Mouse (Mus musculus) midbrain, embryonic 11.5 days (tissue): ENCODE data around the gene Ube4b. TPM values are rescaled to one million over a fixed set of nuclear protein-coding genes. Genes with fewer than 3 reads are reported as not detected.
"Not testable (repeated sequence)": the region's sequence is repeated elsewhere in the genome, so short reads cannot be mapped to it uniquely, and the experiment has no call there.

Experiments used
- ATAC-seq: fragments of 200-750 bp; cut with Nextera tagmentation; 2 replicates; pipeline ENCODE4 v1.8.0; 2017; ENCODE audit warnings: moderate TSS enrichment, moderate library complexity; ENCODE audit not compliant: low FRiP score
- DNase-seq: peaks from one replicate; pipeline ENCODE4 v3.0.0; 2015; ENCODE audit warnings: low spot score; ENCODE audit errors: missing footprints
- H3K27ac ChIP-seq: fragments of 300-500 bp; sonication (generic); 2 replicates; pipeline ENCODE4 v1.5.1; 2014; ENCODE audit warnings: low read depth, low read length
- H3K27me3 ChIP-seq: fragments of 300-500 bp; sonication (generic); 2 replicates; pipeline ENCODE4 v1.6.1; 2014; ENCODE audit warnings: mild to moderate bottlenecking, low read length, moderate library complexity, mixed read lengths; ENCODE audit not compliant: control insufficient read depth, insufficient read depth
- H3K36me3 ChIP-seq: fragments of 300-500 bp; sonication (generic); 2 replicates; pipeline ENCODE4 v1.6.1; 2014; ENCODE audit warnings: mild to moderate bottlenecking, low read length, moderate library complexity, mixed read lengths; ENCODE audit not compliant: control insufficient read depth, insufficient read depth
- H3K4me1 ChIP-seq: fragments of 300-500 bp; sonication (generic); 2 replicates; pipeline ENCODE4 v1.6.1; 2014; ENCODE audit warnings: low read length; ENCODE audit not compliant: control insufficient read depth, insufficient read depth
- H3K4me2 ChIP-seq: fragments of 300-500 bp; sonication (generic); 2 replicates; pipeline ENCODE4 v1.6.1; 2014; ENCODE audit warnings: mild to moderate bottlenecking, moderate library complexity
- H3K4me3 ChIP-seq: fragments of 300-500 bp; sonication (generic); 2 replicates; pipeline ENCODE4 v1.5.1; 2014; ENCODE audit warnings: low read depth, low read length
- H3K9ac ChIP-seq: fragments of 300-500 bp; sonication (generic); 2 replicates; pipeline ENCODE4 v1.6.1; 2014; ENCODE audit warnings: low read length
- H3K9me3 ChIP-seq: fragments of 300-500 bp; sonication (generic); 2 replicates; pipeline ENCODE4 v1.6.1; 2016; ENCODE audit warnings: low read length; ENCODE audit not compliant: control insufficient read depth
- WGBS: fragments of 180-500 bp; shearing (Covaris S2); extraction: QIAGEN DNeasy Blood & Tissue Kit; methylation state at CpG from one replicate; pipeline ENCODE4 v1.1.7; 2014; 5-methylcytosine and 5-hydroxymethylcytosine counted together
- polyA plus RNA-seq: library from polyadenylated mRNA; unstranded; fragments of >200 nt; fragmentation: Nextera tagmentation; extraction: Ambion mirVana; gene quantifications from 2 replicates; pipeline ENCODE4 v1.2.1, GENCODE M21; 2014

Gene Ube4b
- polyA plus RNA-seq, 1 experiment from 2014 or later: 53.3 TPM

DNA sequence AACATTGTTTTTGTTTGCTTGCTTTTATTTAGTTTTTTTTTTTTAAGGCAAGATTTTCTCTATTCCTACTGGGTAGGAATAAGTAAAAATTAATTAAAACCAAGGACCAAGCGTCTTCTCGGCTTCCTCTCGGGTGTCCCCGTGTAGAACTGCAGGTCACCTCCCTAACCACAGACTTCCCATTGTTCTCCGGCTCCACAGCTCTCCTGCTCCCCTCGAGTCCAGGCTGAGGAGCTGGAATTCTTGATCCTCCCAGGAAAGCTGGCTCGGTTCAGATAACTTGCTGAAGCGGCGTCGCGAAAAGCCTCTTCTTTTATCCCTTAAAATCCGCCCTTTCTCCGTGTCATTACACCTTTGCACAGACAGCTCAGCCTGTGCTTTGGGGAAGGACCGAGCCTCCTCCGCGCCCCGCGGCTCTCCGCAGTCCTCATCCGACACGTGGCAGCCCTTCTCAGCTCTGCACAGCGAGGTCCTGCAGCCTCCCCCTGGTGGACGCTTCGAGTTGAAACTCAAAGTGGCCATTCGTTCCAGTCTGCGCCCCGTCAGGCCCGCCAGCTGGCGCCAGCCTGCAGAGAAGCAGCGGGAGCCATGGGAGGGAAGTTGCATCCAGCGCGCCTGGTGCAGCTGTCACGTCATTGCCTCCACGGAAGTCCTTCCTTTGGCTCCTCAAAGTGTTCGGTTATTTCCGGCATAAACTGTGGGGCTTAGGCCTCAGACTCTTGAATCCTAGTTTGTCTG, 18.6 kb upstream of the Ube4b start:
- no peaks in the 10 kb centered on the region for H3K27me3 ChIP-seq
- H3K4me1 ChIP-seq: peaks cover 16% of the 10 kb centered on the region
- H3K9me3 ChIP-seq: no peaks in the 10 kb centered on the region
- ATAC-seq (peak; percentile 98), DNase-seq (peak; percentile 98)
- H3K36me3 ChIP-seq: no peaks in the 10 kb centered on the region
- WGBS: under 1% methylated on average over 36 of the region's 36 CpGs
- H3K27ac ChIP-seq: peak overlapping the region; percentile 75
- peak overlapping the region; percentile 17; the same call in 1 of the 2 replicates for H3K4me3 ChIP-seq
- H3K9ac ChIP-seq: peak overlapping the region; percentile 64
- peak overlapping the region; percentile 46 for H3K4me2 ChIP-seq

- H3K9ac ChIP-seq: peak overlapping the region; percentile 64
These were observed 17.9 kb upstream of the Ube4b start for GRCm38 (mm10) chr4:149444465-149444864.

GRCm38 (mm10) chr4:149442436-149442835, 15.9 kb upstream of the Ube4b start:
- H3K27me3 ChIP-seq: no peaks in the 10 kb centered on the region
- peaks cover 16% of the 10 kb centered on the region for H3K4me1 ChIP-seq
- H3K4me2 ChIP-seq: no peak overlapping the region
- no peak overlapping the region for H3K27ac ChIP-seq
- no peaks in the 10 kb centered on the region for H3K36me3 ChIP-seq
- H3K9me3 ChIP-seq: no peaks in the 10 kb centered on the region
- H3K4me3 ChIP-seq: no peak overlapping the region
- DNase-seq (peak; percentile 33), ATAC-seq (no peak)
- 70% methylated on average over 3 of the region's 3 CpGs for WGBS
- no peak overlapping the region for H3K9ac ChIP-seq

More at GRCm38 (mm10) chr4:149444465-149444864, 17.9 kb upstream of the Ube4b start:
- WGBS: 58% methylated on average over 1 of the region's 1 CpGs
- H3K27me3 ChIP-seq: no peaks in the 10 kb centered on the region
- peak overlapping the region; percentile 46; the same call in 1 of the 2 replicates for H3K4me2 ChIP-seq
- no peaks in the 10 kb centered on the region for H3K36me3 ChIP-seq
- H3K9me3 ChIP-seq: no peaks in the 10 kb centered on the region
- no peak for ATAC-seq
- no peak overlapping the region for H3K4me3 ChIP-seq
- H3K4me1 ChIP-seq: peaks cover 16% of the 10 kb centered on the region
- DNase-seq: peak; percentile 89
- H3K27ac ChIP-seq: peak overlapping the region; percentile 75

- H3K4me2 ChIP-seq: no peak overlapping the region
- H3K9me3 ChIP-seq: no peaks in the 10 kb centered on the region
- H3K4me3 ChIP-seq: no peak overlapping the region
- no peak overlapping the region for H3K27ac ChIP-seq
- DNase-seq: peak; percentile 78
- H3K4me1 ChIP-seq: peaks cover 9% of the 10 kb centered on the region; the same call in 1 of the 2 replicates
- WGBS: 86% methylated on average over 8 of the region's 8 CpGs
- no peak overlapping the region for H3K9ac ChIP-seq
- ATAC-seq: no peak
- no peaks in the 10 kb centered on the region for H3K36me3 ChIP-seq
- no peaks in the 10 kb centered on the region for H3K27me3 ChIP-seq
These were observed 14.0 kb upstream of the Ube4b start for GRCm38 (mm10) chr4:149440576-149440975.

DNA sequence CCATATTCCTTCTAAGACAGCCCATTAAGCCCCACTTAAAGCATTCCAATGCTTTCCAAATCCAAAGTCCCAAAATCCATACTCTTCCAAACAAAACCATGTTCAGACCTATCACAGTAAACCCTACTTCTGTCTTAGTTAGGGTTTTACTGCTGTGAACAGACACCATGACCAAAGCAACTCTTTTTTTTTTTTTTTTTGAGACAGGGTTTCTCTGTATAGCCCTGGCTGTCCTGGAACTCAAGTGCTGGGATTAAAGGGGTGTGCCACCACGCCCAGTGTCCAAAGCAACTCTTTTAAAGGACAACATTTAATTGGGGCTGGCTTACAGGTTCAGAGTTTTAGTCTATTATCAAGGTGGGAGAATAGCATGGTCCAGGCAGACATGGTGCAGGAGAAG, 5.3 kb upstream of the Ube4b start:
- ATAC-seq, H3K36me3 ChIP-seq, H3K9me3 ChIP-seq, H3K4me3 ChIP-seq, H3K4me1 ChIP-seq, H3K4me2 ChIP-seq, H3K27me3 ChIP-seq, H3K9ac ChIP-seq, DNase-seq, H3K27ac ChIP-seq: not testable (repeated sequence)
- WGBS: 88% methylated on average over 1 of the region's 1 CpGs

DNA sequence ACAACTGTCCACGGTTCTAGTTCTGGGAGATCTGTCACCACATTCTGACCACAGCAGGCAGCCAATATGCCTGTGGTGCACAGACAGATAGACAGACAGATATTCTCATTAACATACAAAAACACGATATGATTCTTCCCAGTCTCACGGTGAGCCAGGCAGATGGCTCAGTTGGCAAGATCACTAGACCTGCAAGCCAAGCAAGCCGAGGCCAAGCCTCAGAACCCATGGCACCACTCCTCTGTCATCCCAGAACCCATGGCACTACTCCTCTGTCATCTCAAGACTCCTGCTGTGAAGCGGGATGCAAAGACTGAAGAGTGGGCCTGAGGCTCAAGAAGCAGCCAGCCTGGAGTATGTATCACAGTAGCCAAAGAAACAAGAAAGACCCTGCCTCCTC, 3.0 kb upstream of the Ube4b start:
- H3K9me3 ChIP-seq: no peaks in the 10 kb centered on the region
- H3K4me2 ChIP-seq: no peak overlapping the region
- no peak overlapping the region for H3K9ac ChIP-seq
- 84% methylated on average over 5 of the region's 5 CpGs for WGBS
- no peak overlapping the region for H3K4me3 ChIP-seq
- no peaks in the 10 kb centered on the region for H3K27me3 ChIP-seq
- ATAC-seq (no peak), DNase-seq (no peak)
- no peaks in the 10 kb centered on the region for H3K36me3 ChIP-seq
- H3K4me1 ChIP-seq: 0 out of 2 replicates have a peak, but pooled peaks cover 2% of the 10 kb centered on the region
- H3K27ac ChIP-seq: no peak overlapping the region

- DNase-seq: peak; percentile 97
- H3K9ac ChIP-seq: peak overlapping the region; percentile 95
- WGBS: under 1% methylated on average over 35 of the region's 35 CpGs
- no peaks in the 10 kb centered on the region for H3K27me3 ChIP-seq
- H3K27ac ChIP-seq: peak overlapping the region; percentile 98
- no peaks in the 10 kb centered on the region for H3K36me3 ChIP-seq
- H3K4me3 ChIP-seq: peak overlapping the region; percentile 87
- H3K4me2 ChIP-seq: peak overlapping the region; percentile 85
- no peaks in the 10 kb centered on the region for H3K9me3 ChIP-seq
- ATAC-seq: peak; percentile 76
- peaks cover 5% of the 10 kb centered on the region; the same call in 1 of the 2 replicates for H3K4me1 ChIP-seq
These were observed 702 bp downstream of the Ube4b start for GRCm38 (mm10) chr4:149425801-149426292.

DNA sequence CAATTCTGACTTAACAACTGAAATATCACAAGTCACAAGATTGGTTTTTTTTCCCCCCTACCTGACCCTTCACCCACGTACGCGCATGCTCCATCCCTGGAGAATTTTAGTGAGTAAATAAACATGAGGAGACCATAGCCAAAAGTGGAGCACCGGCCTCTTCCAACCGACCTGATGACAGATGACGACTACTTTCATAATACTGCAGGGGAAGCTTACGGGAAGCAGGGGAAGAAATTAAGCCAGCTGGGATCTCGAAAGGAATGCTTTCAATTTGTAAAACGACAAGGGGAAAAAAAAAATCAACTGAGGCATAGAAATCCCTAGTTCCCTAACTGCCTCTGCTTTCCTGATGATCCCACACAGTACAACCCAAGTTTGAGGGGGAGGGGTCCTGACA, 1.8 kb downstream of the Ube4b start:
- Histone ChIP-seq H3K4me1 (peaks cover 5% of the 10 kb centered on the region; the same call in 1 of the 2 replicates), H3K9ac (peak overlapping the region; percentile 95), H3K4me2 (peak overlapping the region; percentile 85), H3K27ac (no peak overlapping the region), H3K36me3 (no peaks in the 10 kb centered on the region), H3K27me3 (no peaks in the 10 kb centered on the region), H3K9me3 (no peaks in the 10 kb centered on the region), H3K4me3 (peak overlapping the region; percentile 87)
- ATAC-seq (no peak), DNase-seq (no peak)
- 2% methylated on average over 9 of the region's 9 CpGs for WGBS

DNA sequence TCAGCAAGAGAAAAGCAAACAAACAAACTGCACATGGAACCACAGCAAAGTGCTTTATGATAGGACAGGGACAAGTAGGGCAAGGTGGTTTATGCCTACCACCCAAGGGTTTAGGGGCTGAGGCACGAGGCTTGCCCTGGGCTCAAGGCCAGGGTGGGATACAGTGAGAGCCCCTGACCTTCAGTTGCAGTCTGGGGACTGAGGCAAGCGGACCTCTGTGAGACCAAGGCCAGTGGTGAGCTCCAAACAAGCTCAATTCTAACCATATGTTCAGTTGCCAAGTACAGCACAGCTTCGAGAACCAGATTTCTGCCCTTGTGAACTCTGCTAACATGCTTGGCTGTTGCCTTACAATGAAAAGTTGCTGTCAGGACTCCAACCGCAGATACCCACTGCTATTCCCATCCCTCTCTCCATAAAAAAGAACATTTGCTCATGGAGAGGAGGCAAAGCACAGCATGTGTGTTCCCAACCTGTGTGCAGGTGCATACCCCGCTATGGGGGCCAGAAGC, 8.6 kb downstream of the Ube4b start:
- no peak overlapping the region for H3K4me2 ChIP-seq
- peaks cover under 1% of the 10 kb centered on the region; the same call in 1 of the 2 replicates for H3K4me1 ChIP-seq
- no peaks in the 10 kb centered on the region for H3K36me3 ChIP-seq
- no peaks in the 10 kb centered on the region for H3K27me3 ChIP-seq
- H3K9me3 ChIP-seq: no peaks in the 10 kb centered on the region
- WGBS: 87% methylated on average over 5 of the region's 5 CpGs
- H3K4me3 ChIP-seq: no peak overlapping the region
- DNase-seq: no peak
- no peak overlapping the region for H3K27ac ChIP-seq
- no peak for ATAC-seq
- H3K9ac ChIP-seq: no peak overlapping the region
